Mouse (Mus musculus) midbrain, postnatal 0 days (tissue): ENCODE data around the gene Grin2c. TPM values are rescaled to one million over a fixed set of nuclear protein-coding genes. Genes with fewer than 3 reads are reported as not detected.
A peak's percentile ranks its signal among the peaks of the same experiment; 100 is the strongest.

Experiments used
- ATAC-seq: fragments of 200-750 bp; cut with Nextera tagmentation; 2 replicates; pipeline ENCODE4 v1.8.0; 2017; ENCODE audit warnings: moderate number of reproducible peaks, mild to moderate bottlenecking, moderate TSS enrichment, moderate library complexity; ENCODE audit not compliant: low FRiP score
- DNase-seq: peaks from one replicate; pipeline ENCODE4 v3.0.0-alpha.2; 2015; ENCODE audit warnings: low spot score
- H3K27ac ChIP-seq: fragments of 300-500 bp; sonication (generic); 2 replicates; pipeline ENCODE4 v1.5.1; 2014; ENCODE audit warnings: low read depth, mild to moderate bottlenecking, low read length, mixed read lengths
- H3K27me3 ChIP-seq: fragments of 300-500 bp; sonication (generic); 2 replicates; pipeline ENCODE4 v1.6.1; 2014; ENCODE audit warnings: low read length, control low read depth, mixed read lengths; ENCODE audit not compliant: insufficient read depth
- H3K36me3 ChIP-seq: fragments of 300-500 bp; sonication (generic); 2 replicates; pipeline ENCODE4 v1.6.1; 2014; ENCODE audit warnings: low read length, control low read depth, mixed read lengths; ENCODE audit not compliant: insufficient read depth
- H3K4me1 ChIP-seq: fragments of 300-500 bp; sonication (generic); 2 replicates; pipeline ENCODE4 v1.6.1; 2014; ENCODE audit warnings: mild to moderate bottlenecking, control low read depth, antibody characterized with exemption, low read length, mixed read lengths; ENCODE audit not compliant: insufficient read depth
- H3K4me2 ChIP-seq: fragments of 300-500 bp; sonication (generic); 2 replicates; pipeline ENCODE4 v1.6.1; 2014; ENCODE audit warnings: low read depth, mild to moderate bottlenecking, low read length, mixed read lengths; ENCODE audit not compliant: poor library complexity, severe bottlenecking
- H3K4me3 ChIP-seq: fragments of 300-500 bp; sonication (generic); 2 replicates; pipeline ENCODE4 v1.5.1; 2014; ENCODE audit warnings: low read depth, mild to moderate bottlenecking, low read length, moderate library complexity
- H3K9ac ChIP-seq: fragments of 300-500 bp; sonication (generic); replicated peaks from 2 replicates; pipeline ENCODE4 v1.6.1; 2014; ENCODE audit warnings: mild to moderate bottlenecking, low read length, moderate library complexity, mixed read lengths; ENCODE audit not compliant: poor library complexity, severe bottlenecking
- H3K9me3 ChIP-seq: fragments of 300-500 bp; sonication (generic); 2 replicates; pipeline ENCODE4 v1.6.1; 2016; ENCODE audit warnings: low read length, control low read depth
- CTCF ChIP-seq: IDR thresholded peaks from 2 replicates; pipeline ENCODE4 v1.5.1; 2016; ENCODE audit warnings: antibody characterized with exemption, mild to moderate bottlenecking
- WGBS: fragments of 180-500 bp; shearing (Covaris S2); extraction: QIAGEN DNeasy Blood & Tissue Kit; methylation state at CpG from one replicate; pipeline ENCODE4 v1.1.7; 2014; 5-methylcytosine and 5-hydroxymethylcytosine counted together
- polyA plus RNA-seq: library from polyadenylated mRNA; unstranded; fragments of >200 nt; fragmentation: Nextera tagmentation; extraction: Ambion mirVana; gene quantifications from 2 replicates; pipeline ENCODE4 v1.2.1, GENCODE M21; 2015
- total RNA-seq: library from RNA; depleted of rRNA; stranded (reverse); fragments of >200 nt; gene quantifications from 2 replicates; pipeline ENCODE4 v1.2.3, GENCODE M21; 2014

The Grin2c gene
- total and polyA plus RNA-seq, 2 experiments from 2014 or later: 0.59 to 4.1 TPM

- WGBS: 66% methylated on average over 10 of the region's 10 CpGs
- Histone ChIP-seq H3K27ac (no peak overlapping the region), H3K4me1 (peaks cover 20% of the 10 kb centered on the region), H3K9ac (no peak overlapping the region), H3K4me3 (no peak overlapping the region), H3K36me3 (peaks cover 25% of the 10 kb centered on the region), H3K27me3 (peaks cover 10% of the 10 kb centered on the region), H3K4me2 (no peak overlapping the region), H3K9me3 (no peaks in the 10 kb centered on the region)
- TF ChIP-seq CTCF: no peak
- ATAC-seq (no peak), DNase-seq (no peak)
Measured at GRCm38 (mm10) chr11:115272894-115273498, 6.0 kb upstream of the Grin2c start.

- H3K4me1 ChIP-seq: peaks cover 23% of the 10 kb centered on the region
- no peak overlapping the region for H3K9ac ChIP-seq
- H3K9me3 ChIP-seq: no peaks in the 10 kb centered on the region
- ATAC-seq: no peak
- H3K36me3 ChIP-seq: peaks cover 26% of the 10 kb centered on the region
- DNase-seq: no peak
- 71% methylated on average over 10 of the region's 10 CpGs for WGBS
- TF ChIP-seq CTCF: no peak
- H3K4me2 ChIP-seq: no peak overlapping the region
- no peak overlapping the region for H3K4me3 ChIP-seq
- peaks cover 23% of the 10 kb centered on the region for H3K27me3 ChIP-seq
- no peak overlapping the region for H3K27ac ChIP-seq
Measured at GRCm38 (mm10) chr11:115271481-115271880, 4.4 kb upstream of the Grin2c start.

DNA sequence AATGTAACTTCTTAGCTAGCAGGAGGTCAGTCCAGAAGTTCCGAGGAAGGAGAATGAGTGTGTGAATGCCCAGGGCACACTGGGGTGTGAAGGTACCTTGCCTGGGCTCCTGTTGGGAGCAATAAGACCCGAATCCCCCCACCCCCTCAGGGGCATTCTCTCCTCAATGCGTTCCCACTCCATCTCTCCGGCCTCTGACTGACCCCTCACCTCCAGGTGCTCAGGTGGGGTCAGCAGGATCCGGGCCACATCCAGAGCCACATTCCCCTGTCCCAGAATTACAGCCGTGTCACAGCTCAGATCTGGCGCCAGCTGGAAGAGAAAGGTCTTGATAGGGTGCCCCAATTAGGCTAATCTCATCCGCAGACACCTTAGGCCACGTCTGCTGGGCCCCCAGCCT lies 4.0 kb upstream of the Grin2c start:
- no peak for DNase-seq
- 85% methylated on average over 9 of the region's 9 CpGs for WGBS
- ATAC-seq: no peak
- Histone ChIP-seq H3K36me3 (peaks cover 26% of the 10 kb centered on the region), H3K9ac (no peak overlapping the region), H3K4me2 (no peak overlapping the region), H3K27me3 (peaks cover 28% of the 10 kb centered on the region), H3K4me1 (peaks cover 22% of the 10 kb centered on the region), H3K4me3 (no peak overlapping the region), H3K9me3 (no peaks in the 10 kb centered on the region), H3K27ac (no peak overlapping the region)
- TF ChIP-seq CTCF: no peak

DNA sequence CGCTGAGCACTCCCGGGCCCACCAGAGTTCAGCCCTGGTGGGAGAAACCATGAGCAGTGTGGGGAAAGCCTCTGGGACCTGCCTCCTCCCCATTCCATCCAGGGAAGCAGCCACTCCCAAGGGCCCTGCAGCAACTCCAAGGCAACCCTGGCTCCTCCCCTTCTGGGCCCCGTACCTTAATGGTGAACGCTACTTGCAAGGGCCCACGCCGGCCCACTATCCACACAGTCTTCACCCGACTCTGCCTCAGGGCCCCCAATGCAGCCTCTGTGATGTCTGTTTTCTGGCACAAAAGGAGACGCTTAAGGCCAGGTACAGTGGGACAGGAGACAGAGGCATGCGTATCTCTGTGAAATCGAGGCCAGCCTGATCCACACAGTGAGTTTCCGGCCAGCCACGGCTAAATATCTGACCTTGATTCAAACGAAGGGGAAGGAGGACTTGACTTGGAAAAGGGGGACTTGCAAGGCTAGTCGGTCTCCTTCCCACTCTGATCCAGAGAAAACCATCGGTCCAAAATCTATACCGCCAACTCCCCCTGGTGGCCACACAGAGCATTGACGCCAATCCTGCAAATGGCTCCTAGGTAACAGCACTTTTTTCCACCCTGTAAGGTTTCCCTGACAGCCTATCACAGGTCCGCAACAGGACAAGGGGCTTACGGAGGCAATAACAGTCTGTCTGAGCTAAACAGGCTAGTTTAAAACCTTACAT lies 3.3 kb upstream of the Grin2c start:
- DNase-seq: peak; percentile 88
- H3K4me3 ChIP-seq: no peak overlapping the region
- no peak overlapping the region for H3K27ac ChIP-seq
- peaks cover 26% of the 10 kb centered on the region for H3K36me3 ChIP-seq
- peaks cover 35% of the 10 kb centered on the region for H3K27me3 ChIP-seq
- peak; percentile 97 for TF ChIP-seq CTCF
- H3K9ac ChIP-seq: no peak overlapping the region
- ATAC-seq: peak; percentile 43; the same call in 1 of the 2 replicates
- H3K4me1 ChIP-seq: peaks cover 15% of the 10 kb centered on the region
- no peaks in the 10 kb centered on the region for H3K9me3 ChIP-seq
- H3K4me2 ChIP-seq: no peak overlapping the region
- WGBS: 32% methylated on average over 19 of the region's 19 CpGs

GRCm38 (mm10) chr11:115269330-115270066 lies 2.5 kb upstream of the Grin2c start:
- no peak for TF ChIP-seq CTCF
- Histone ChIP-seq H3K36me3 (peaks cover 26% of the 10 kb centered on the region), H3K9me3 (no peaks in the 10 kb centered on the region), H3K4me3 (no peak overlapping the region), H3K27ac (no peak overlapping the region), H3K9ac (no peak overlapping the region), H3K27me3 (peaks cover 42% of the 10 kb centered on the region), H3K4me2 (no peak overlapping the region), H3K4me1 (peaks cover 10% of the 10 kb centered on the region; the same call in 1 of the 2 replicates)
- 90% methylated on average over 27 of the region's 27 CpGs for WGBS
- DNase-seq: no peak
- ATAC-seq: no peak

DNA sequence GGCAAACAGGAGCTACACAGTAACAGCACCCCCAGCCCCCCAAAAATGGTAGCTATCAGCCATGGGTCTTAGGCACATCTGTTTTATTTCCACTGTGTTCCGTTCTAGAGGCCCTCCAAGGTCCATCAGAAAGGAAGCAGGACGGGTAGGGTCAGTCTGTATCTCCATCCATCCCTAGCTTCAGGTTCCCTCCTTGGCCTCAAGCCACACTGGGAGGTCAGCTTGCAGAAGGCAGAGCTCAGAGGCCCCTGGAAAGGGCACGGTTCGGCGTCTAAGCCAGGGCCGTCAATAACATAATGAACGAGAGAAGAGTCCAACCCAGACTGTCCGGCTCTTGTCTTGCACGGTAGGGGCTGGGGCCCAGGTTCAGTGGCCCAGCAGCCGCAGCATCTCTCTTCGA lies 915 bp upstream of the Grin2c start:
- Histone ChIP-seq H3K27ac (no peak overlapping the region), H3K27me3 (peaks cover 51% of the 10 kb centered on the region), H3K4me3 (no peak overlapping the region), H3K4me1 (peaks cover 7% of the 10 kb centered on the region; the same call in 1 of the 2 replicates), H3K9me3 (no peaks in the 10 kb centered on the region), H3K9ac (no peak overlapping the region), H3K4me2 (no peak overlapping the region), H3K36me3 (peaks cover 26% of the 10 kb centered on the region)
- DNase-seq (no peak), ATAC-seq (no peak)
- WGBS: 81% methylated on average over 11 of the region's 11 CpGs
- no peak for TF ChIP-seq CTCF
